Mouse (Mus musculus) adrenal gland, adult 18-20 months (tissue): Measurements from ENCODE around the gene Cops2. TPM values are rescaled to one million over a fixed set of nuclear protein-coding genes. Genes with fewer than 3 reads are reported as not detected.

Experiments
- DNase-seq, 2 experiments: peaks; one replicate each; pipeline ENCODE4 v3.0.0; 2021 to 2022; ENCODE audit warnings: low spot score in 2 of 2
- total RNA-seq, 2 experiments: library from RNA; stranded (reverse); gene quantifications; 1 replicate in 1 of 2; 2 replicates in 1 of 2; pipeline ENCODE4 v1.2.3; 2021

Cops2 gene
- total RNA-seq, 2 experiments from 2014 or later = 136 to 172 TPM

- no peak for DNase-seq
Measured at GRCm38 (mm10) chr2:125783868-125784267, 75.1 kb downstream of the Cops2 start.

GRCm38 (mm10) chr2:125782719-125783109, 76.2 kb downstream of the Cops2 start, which contains the start of gene Secisbp2l:
Gene Secisbp2l (minus strand): TSS chr2:125782870.
- DNase-seq = peak; percentile 98

GRCm38 (mm10) chr2:125781978-125782718, 76.8 kb downstream of the Cops2 start:
- DNase-seq = no peak

GRCm38 (mm10) chr2:125781006-125781405, 77.9 kb downstream of the Cops2 start:
- DNase-seq = no peak

Other genes with a start within 250 kb of the Cops2 start
- 1 to 10 TPM; 2.7 to 2.9 TPM for gene Cep152, start 234.0 kb downstream of the Cops2 start, total RNA-seq
- gene Eid1, start 186.0 kb downstream of the Cops2 start, total RNA-seq = 100 to 1,000 TPM; 108 to 126 TPM
- 1 to 10 TPM; 2.8 to 3.0 TPM for gene Shc4, start 135.0 kb downstream of the Cops2 start, total RNA-seq
- 10 to 100 TPM; 49.9 to 57.2 TPM for gene Secisbp2l, start 76.3 kb downstream of the Cops2 start, total RNA-seq
- 10 to 100 TPM; 52.2 to 68.0 TPM for gene Galk2, start within 50 bp of the Cops2 start, total RNA-seq
- gene Fgf7, start 175.5 kb upstream of the Cops2 start, total RNA-seq = under 1 TPM; 0.30 to 0.54 TPM